Mouse (Mus musculus) G1E (cell line): ENCODE measurements around the gene Gpr35. TPM values are rescaled to one million over a fixed set of nuclear protein-coding genes. Genes with fewer than 3 reads are reported as not detected.

Experiments
- ATAC-seq: 2 replicates; pipeline ENCODE4 v1.8.0; 2016; ENCODE audit warnings: mild to moderate bottlenecking; ENCODE audit not compliant: insufficient number of reproducible peaks, poor library complexity, low FRiP score, severe bottlenecking; ENCODE audit errors: extremely low read depth
- DNase-seq: peaks from one replicate; pipeline ENCODE4 v3.0.0; 2012; ENCODE audit warnings: low spot score
- H3K27me3 ChIP-seq: 2 replicates; pipeline ENCODE4 v1.6.1; 2012; ENCODE audit warnings: mild to moderate bottlenecking, low read length, inconsistent platforms; ENCODE audit not compliant: insufficient read depth
- H3K36me3 ChIP-seq: replicated peaks from 2 replicates; pipeline ENCODE3; 2012; ENCODE audit warnings: mild to moderate bottlenecking, inconsistent platforms
- H3K4me1 ChIP-seq: 2 replicates; pipeline ENCODE4 v1.6.1; 2012; ENCODE audit warnings: low read depth, low read length, inconsistent platforms, mixed read lengths; ENCODE audit not compliant: insufficient read depth
- H3K4me3 ChIP-seq: 2 replicates; pipeline ENCODE4 v1.5.1; 2012; ENCODE audit warnings: low read depth, mild to moderate bottlenecking, inconsistent platforms, low read length, moderate library complexity, mixed read lengths
- H3K9me3 ChIP-seq: replicated peaks from 2 replicates; pipeline ENCODE4 v1.6.1; 2012; ENCODE audit warnings: inconsistent platforms
- CTCF ChIP-seq: IDR thresholded peaks from 2 replicates; pipeline ENCODE4 v1.5.1; 2012; ENCODE audit warnings: low read depth, low read length, inconsistent platforms, mixed read lengths
- GATA1 ChIP-seq: IDR thresholded peaks from 2 replicates; pipeline ENCODE4 v1.6.1; 2012; ENCODE audit warnings: borderline replicate concordance, low read length, inconsistent platforms, mixed read lengths
- GATA2 ChIP-seq: IDR thresholded peaks from 2 replicates; pipeline ENCODE4 v1.6.1; 2012; ENCODE audit warnings: low read depth, low read length, inconsistent platforms, borderline replicate concordance
- POLR2AphosphoS5 ChIP-seq: IDR thresholded peaks from 2 replicates; pipeline ENCODE4 v1.6.1; 2012; ENCODE audit warnings: low read depth, low read length, inconsistent platforms; ENCODE audit not compliant: insufficient replicate concordance
- TAL1 ChIP-seq: conservative IDR thresholded peaks from 2 replicates; pipeline ENCODE4 v1.6.1; 2012; ENCODE audit warnings: low read depth, low read length, inconsistent platforms, mixed read lengths
- polyA plus RNA-seq: library from polyadenylated mRNA; stranded (reverse); fragments of >175 nt; gene quantifications from 2 replicates; pipeline ENCODE4 v1.2.3, GENCODE M21; 2012
- total RNA-seq, 2 experiments: library from RNA; stranded (forward) in 1 of 2; stranded (reverse) in 1 of 2; fragments of 200-1000 nt in 1 of 2; fragments of >200 nt in 1 of 2; fragmentation: Nextera tagmentation in 1 of 2; gene quantifications; 2 replicates each; pipeline ENCODE4 v1.2.3; 2014 to 2017

The Gpr35 gene
- total and polyA plus RNA-seq, 3 experiments = 0.03 to 0.93 (median 0.38) TPM

- peaks cover 4% of the 10 kb centered on the region; the same call in 1 of the 2 replicates for H3K27me3 ChIP-seq
- DNase-seq (no peak), ATAC-seq (no peak)
- H3K4me1 ChIP-seq = no peaks in the 10 kb centered on the region
- no peaks in the 10 kb centered on the region for H3K36me3 ChIP-seq
- no peak for TF ChIP-seq GATA2
- TF ChIP-seq GATA1 = no peak
- no peak for TF ChIP-seq CTCF
- TF ChIP-seq POLR2AphosphoS5 = no peak
- TF ChIP-seq TAL1 = no peak
- no peaks in the 10 kb centered on the region for H3K9me3 ChIP-seq
- H3K4me3 ChIP-seq = no peak overlapping the region
Measured at GRCm38 (mm10) chr1:92989891-92990290, 39.2 kb downstream of the Gpr35 start.

GRCm38 (mm10) chr1:92992214-92992855 is 41.7 kb downstream of the Gpr35 start:
- no peak for ATAC-seq
- H3K9me3 ChIP-seq = no peaks in the 10 kb centered on the region
- peaks cover 4% of the 10 kb centered on the region; the same call in 1 of the 2 replicates for H3K27me3 ChIP-seq
- no peaks in the 10 kb centered on the region for H3K36me3 ChIP-seq
- H3K4me1 ChIP-seq = no peaks in the 10 kb centered on the region
- TF ChIP-seq TAL1 (no peak), GATA2 (no peak), GATA1 (no peak), CTCF (no peak), POLR2AphosphoS5 (no peak)
- DNase-seq = no peak
- H3K4me3 ChIP-seq = no peak overlapping the region

- TF ChIP-seq GATA2 (no peak), POLR2AphosphoS5 (no peak), CTCF (no peak), GATA1 (no peak), TAL1 (no peak)
- DNase-seq (no peak), ATAC-seq (no peak)
- Histone ChIP-seq H3K4me1 (no peaks in the 10 kb centered on the region), H3K9me3 (no peaks in the 10 kb centered on the region), H3K27me3 (peaks cover 4% of the 10 kb centered on the region; the same call in 1 of the 2 replicates), H3K36me3 (no peaks in the 10 kb centered on the region), H3K4me3 (no peak overlapping the region)
Measured at GRCm38 (mm10) chr1:92992880-92993279, 42.2 kb downstream of the Gpr35 start.

- TF ChIP-seq POLR2AphosphoS5 = no peak
- no peak for TF ChIP-seq TAL1
- no peak for TF ChIP-seq GATA1
- Histone ChIP-seq H3K4me1 (no peaks in the 10 kb centered on the region), H3K4me3 (no peak within 1 kb of the TSS), H3K36me3 (no peaks in the 10 kb centered on the region), H3K27me3 (peaks cover 7% of the 10 kb centered on the region; the same call in 1 of the 2 replicates), H3K9me3 (no peaks in the 10 kb centered on the region)
- no peak for DNase-seq
- no peak for ATAC-seq
Measured at GRCm38 (mm10) chr1:93006061-93006460, 55.4 kb downstream of the Gpr35 start, which contains the start of gene Aqp12. Gene Aqp12 (plus strand): TSS chr1:93006334.

GRCm38 (mm10) chr1:93009196-93009595 is 58.5 kb downstream of the Gpr35 start:
- Histone ChIP-seq H3K36me3 (no peaks in the 10 kb centered on the region), H3K27me3 (peaks cover 11% of the 10 kb centered on the region; the same call in 1 of the 2 replicates), H3K4me3 (no peak overlapping the region), H3K9me3 (no peaks in the 10 kb centered on the region), H3K4me1 (peaks cover 3% of the 10 kb centered on the region)
- ATAC-seq (no peak), DNase-seq (no peak)
- TF ChIP-seq GATA1 = no peak

GRCm38 (mm10) chr1:93010731-93011130 is 60.1 kb downstream of the Gpr35 start:
- Histone ChIP-seq H3K36me3 (no peaks in the 10 kb centered on the region), H3K27me3 (peaks cover 11% of the 10 kb centered on the region; the same call in 1 of the 2 replicates), H3K9me3 (no peaks in the 10 kb centered on the region), H3K4me1 (peaks cover 3% of the 10 kb centered on the region), H3K4me3 (no peak overlapping the region)
- ATAC-seq (no peak), DNase-seq (peak; percentile 40)
- TF ChIP-seq GATA2 (no peak), POLR2AphosphoS5 (no peak), GATA1 (no peak), CTCF (0 out of 2 replicates have a peak, but pooled peaks have one; percentile 29), TAL1 (no peak)
